Mouse (Mus musculus): ENCODE data around the gene Gm47959. TPM values are rescaled to one million over a fixed set of nuclear protein-coding genes. Genes with fewer than 3 reads are reported as not detected.
A peak's percentile ranks its signal among the peaks of the same experiment; 100 is the strongest.

Gene Gm47959
- polyA plus RNA-seq, 1 experiment = not detected

GRCm38 (mm10) chr1:83032508-83032907, 32.2 kb downstream of the Gm47959 start:
- peaks cover 6% of the 10 kb centered on the region for H3K4me1 ChIP-seq (ENCODE audit: control insufficient read depth, insufficient read depth, low read length)
- no peak overlapping the region; the same call in 1 of the 2 replicates for H3K27ac ChIP-seq (ENCODE audit: insufficient read depth, low read depth, low read length)
- no peaks in the 10 kb centered on the region for H3K27me3 ChIP-seq (replicated peaks; ENCODE audit: control insufficient read depth, insufficient read depth, low read length)
- DNase-seq = no peak
- WGBS = 77% methylated on average over 6 of the region's 6 CpGs
- H3K36me3 ChIP-seq (ENCODE audit: control insufficient read depth, insufficient read depth, low read length) = no peaks in the 10 kb centered on the region
- TF ChIP-seq CTCF (conservative IDR thresholded peaks at IDR 0.05; ENCODE audit: insufficient read depth, insufficient read length, low read depth, low read length) = no peak
- no peak for TF ChIP-seq POLR2A (IDR thresholded peaks at IDR 0.05; ENCODE audit: low read depth, low read length)
- H3K4me3 ChIP-seq (ENCODE audit: insufficient read depth, low read depth, low read length) = no peak overlapping the region

- TF ChIP-seq CTCF (conservative IDR thresholded peaks at IDR 0.05; ENCODE audit: insufficient read depth, insufficient read length, low read depth, low read length) = no peak
- no peak for TF ChIP-seq POLR2A (IDR thresholded peaks at IDR 0.05; ENCODE audit: low read depth, low read length)
These were observed 34.2 kb downstream of the Gm47959 start for GRCm38 (mm10) chr1:83034509-83034908.

GRCm38 (mm10) chr1:83036892-83037667, 36.7 kb downstream of the Gm47959 start:
- no peak for DNase-seq
- Histone ChIP-seq H3K27me3 (replicated peaks; ENCODE audit: control insufficient read depth, insufficient read depth, low read length) (no peaks in the 10 kb centered on the region), H3K4me1 (ENCODE audit: control insufficient read depth, insufficient read depth, low read length) (peaks cover 9% of the 10 kb centered on the region), H3K36me3 (ENCODE audit: control insufficient read depth, insufficient read depth, low read length) (no peaks in the 10 kb centered on the region), H3K4me3 (ENCODE audit: insufficient read depth, low read depth, low read length) (no peak overlapping the region), H3K27ac (ENCODE audit: insufficient read depth, low read depth, low read length) (no peak overlapping the region)
- TF ChIP-seq CTCF (conservative IDR thresholded peaks at IDR 0.05; ENCODE audit: insufficient read depth, insufficient read length, low read depth, low read length) = no peak
- no peak for TF ChIP-seq POLR2A (IDR thresholded peaks at IDR 0.05; ENCODE audit: low read depth, low read length)
- 79% methylated on average over 11 of the region's 11 CpGs for WGBS

More at GRCm38 (mm10) chr1:83034509-83034908, 34.2 kb downstream of the Gm47959 start:
- no peak overlapping the region for H3K27ac ChIP-seq (ENCODE audit: insufficient read depth, low read depth, low read length)
- WGBS = 51% methylated on average over 5 of the region's 5 CpGs
- H3K4me3 ChIP-seq (ENCODE audit: insufficient read depth, low read depth, low read length) = no peak overlapping the region
- H3K4me1 ChIP-seq (ENCODE audit: control insufficient read depth, insufficient read depth, low read length) = peaks cover 10% of the 10 kb centered on the region
- no peaks in the 10 kb centered on the region for H3K36me3 ChIP-seq (ENCODE audit: control insufficient read depth, insufficient read depth, low read length)
- H3K27me3 ChIP-seq (replicated peaks; ENCODE audit: control insufficient read depth, insufficient read depth, low read length) = no peaks in the 10 kb centered on the region
- DNase-seq = no peak

- peak within 1 kb of the TSS; percentile 66 for H3K27ac ChIP-seq (ENCODE audit: insufficient read depth, low read depth, low read length)
- DNase-seq = peak; percentile 66
- H3K4me1 ChIP-seq (ENCODE audit: control insufficient read depth, insufficient read depth, low read length) = peaks cover 4% of the 10 kb centered on the region; the same call in 1 of the 2 replicates
- WGBS = 2% methylated on average over 25 of the region's 25 CpGs
- TF ChIP-seq CTCF (conservative IDR thresholded peaks at IDR 0.05; ENCODE audit: insufficient read depth, insufficient read length, low read depth, low read length) = no peak
- TF ChIP-seq POLR2A (IDR thresholded peaks at IDR 0.05; ENCODE audit: low read depth, low read length) = no peak
- H3K36me3 ChIP-seq (ENCODE audit: control insufficient read depth, insufficient read depth, low read length) = no peaks in the 10 kb centered on the region
- peak within 1 kb of the TSS; percentile 54 for H3K4me3 ChIP-seq (ENCODE audit: insufficient read depth, low read depth, low read length)
- H3K27me3 ChIP-seq (replicated peaks; ENCODE audit: control insufficient read depth, insufficient read depth, low read length) = no peaks in the 10 kb centered on the region
These were observed 37.8 kb downstream of the Gm47959 start, which contains the start of gene Slc19a3 for GRCm38 (mm10) chr1:83038109-83038672. Gene Slc19a3, minus strand, starts transcription at chr1:83038448.

- H3K36me3 ChIP-seq (ENCODE audit: control insufficient read depth, insufficient read depth, low read length) = no peaks in the 10 kb centered on the region
- WGBS = 89% methylated on average over 4 of the region's 4 CpGs
These were observed 38.7 kb downstream of the Gm47959 start for GRCm38 (mm10) chr1:83039080-83039479.

GRCm38 (mm10) chr1:83042380-83042779, 42.0 kb downstream of the Gm47959 start, which contains the start of gene Krtap28-10:
Gene Krtap28-10, minus strand, starts transcription at chr1:83042480.
- Histone ChIP-seq H3K27ac (ENCODE audit: insufficient read depth, low read depth, low read length) (no peak within 1 kb of the TSS), H3K4me1 (ENCODE audit: control insufficient read depth, insufficient read depth, low read length) (peaks cover 4% of the 10 kb centered on the region; the same call in 1 of the 2 replicates), H3K36me3 (ENCODE audit: control insufficient read depth, insufficient read depth, low read length) (no peaks in the 10 kb centered on the region), H3K27me3 (replicated peaks; ENCODE audit: control insufficient read depth, insufficient read depth, low read length) (no peaks in the 10 kb centered on the region), H3K4me3 (ENCODE audit: insufficient read depth, low read depth, low read length) (no peak within 1 kb of the TSS)
- TF ChIP-seq CTCF (conservative IDR thresholded peaks at IDR 0.05; ENCODE audit: insufficient read depth, insufficient read length, low read depth, low read length) = no peak
- TF ChIP-seq POLR2A (IDR thresholded peaks at IDR 0.05; ENCODE audit: low read depth, low read length) = no peak
- DNase-seq = no peak
- 89% methylated on average over 2 of the region's 2 CpGs for WGBS

More at GRCm38 (mm10) chr1:83039080-83039479, 38.7 kb downstream of the Gm47959 start:
- no peak for TF ChIP-seq POLR2A (IDR thresholded peaks at IDR 0.05; ENCODE audit: low read depth, low read length)
- no peak for TF ChIP-seq CTCF (conservative IDR thresholded peaks at IDR 0.05; ENCODE audit: insufficient read depth, insufficient read length, low read depth, low read length)
- Histone ChIP-seq H3K4me3 (ENCODE audit: insufficient read depth, low read depth, low read length) (no peak overlapping the region), H3K4me1 (ENCODE audit: control insufficient read depth, insufficient read depth, low read length) (peaks cover 4% of the 10 kb centered on the region; the same call in 1 of the 2 replicates), H3K27me3 (replicated peaks; ENCODE audit: control insufficient read depth, insufficient read depth, low read length) (no peaks in the 10 kb centered on the region), H3K27ac (ENCODE audit: insufficient read depth, low read depth, low read length) (no peak overlapping the region)
- DNase-seq = no peak

- Histone ChIP-seq H3K27me3 (replicated peaks; ENCODE audit: control insufficient read depth, insufficient read depth, low read length) (no peaks in the 10 kb centered on the region), H3K36me3 (ENCODE audit: control insufficient read depth, insufficient read depth, low read length) (no peaks in the 10 kb centered on the region), H3K27ac (ENCODE audit: insufficient read depth, low read depth, low read length) (no peak within 1 kb of the TSS), H3K4me1 (ENCODE audit: control insufficient read depth, insufficient read depth, low read length) (no peaks in the 10 kb centered on the region), H3K4me3 (ENCODE audit: insufficient read depth, low read depth, low read length) (no peak within 1 kb of the TSS)
- DNase-seq = no peak
- TF ChIP-seq POLR2A (IDR thresholded peaks at IDR 0.05; ENCODE audit: low read depth, low read length) (no peak), CTCF (conservative IDR thresholded peaks at IDR 0.05; ENCODE audit: insufficient read depth, insufficient read length, low read depth, low read length) (no peak)
- whole genome bisulfite sequencing = 58% methylated on average over 5 of the region's 5 CpGs
These were observed 44.6 kb downstream of the Gm47959 start, which contains the start of gene Gm47969 for GRCm38 (mm10) chr1:83044882-83045427. Gene Gm47969, plus strand, starts transcription at chr1:83044932.

Other genes starting within 250 kb of the Gm47959 start
- gene Tm4sf20, start 232.1 kb upstream of the Gm47959 start, polyA plus RNA-seq (2012; rRNA removed) = not detected in 2 replicates
- not detected in 2 replicates for gene Gm47791, start 229.3 kb upstream of the Gm47959 start, polyA plus RNA-seq (2012; rRNA removed)
- gene Agfg1, start 161.1 kb upstream of the Gm47959 start, polyA plus RNA-seq (2012; rRNA removed) = 33.9 and 37.3 TPM in 2 replicates
- 0.63 and 0.72 TPM in 2 replicates for gene A030005L19Rik, start 87.2 kb upstream of the Gm47959 start, polyA plus RNA-seq (2012; rRNA removed)
- not detected in 2 replicates for gene A030014E15Rik, start 75.6 kb upstream of the Gm47959 start, polyA plus RNA-seq (2012; rRNA removed)
- not detected in 2 replicates for gene Gm6217, start 69.1 kb upstream of the Gm47959 start, polyA plus RNA-seq (2012; rRNA removed)
- gene A030003K21Rik, start 57.2 kb upstream of the Gm47959 start, polyA plus RNA-seq (2012; rRNA removed) = not detected in 2 replicates
- gene Gm7544, start 44.5 kb upstream of the Gm47959 start, polyA plus RNA-seq (2012; rRNA removed) = not detected in 2 replicates
- not detected in 2 replicates for gene Gm47955, start 40.3 kb upstream of the Gm47959 start, polyA plus RNA-seq (2012; rRNA removed)
- 18.2 and 22.0 TPM in 2 replicates for gene Slc19a3, start 37.9 kb downstream of the Gm47959 start, polyA plus RNA-seq (2012; rRNA removed)
- not detected in 2 replicates for gene Krtap28-10, start 41.9 kb downstream of the Gm47959 start, polyA plus RNA-seq (2012; rRNA removed)
- gene Gm47969, start 44.4 kb downstream of the Gm47959 start, polyA plus RNA-seq (2012; rRNA removed) = not detected in 2 replicates
- not detected in 2 replicates for gene A030005K14Rik, start 58.8 kb downstream of the Gm47959 start, polyA plus RNA-seq (2012; rRNA removed)
- gene Krtap28-13, start 60.4 kb downstream of the Gm47959 start, polyA plus RNA-seq (2012; rRNA removed) = not detected in 2 replicates
- 0.12 and 0.27 TPM in 2 replicates for gene Ccl20, start 116.2 kb downstream of the Gm47959 start, polyA plus RNA-seq (2012; rRNA removed)
- gene Daw1, start 159.2 kb downstream of the Gm47959 start, polyA plus RNA-seq (2012; rRNA removed) = 0.39 and 0.44 TPM in 2 replicates

Measured in kidney, adult 2 months (tissue).